8 mouse cellular contexts compared by ENCODE assay signal in the genomic region with DNA sequence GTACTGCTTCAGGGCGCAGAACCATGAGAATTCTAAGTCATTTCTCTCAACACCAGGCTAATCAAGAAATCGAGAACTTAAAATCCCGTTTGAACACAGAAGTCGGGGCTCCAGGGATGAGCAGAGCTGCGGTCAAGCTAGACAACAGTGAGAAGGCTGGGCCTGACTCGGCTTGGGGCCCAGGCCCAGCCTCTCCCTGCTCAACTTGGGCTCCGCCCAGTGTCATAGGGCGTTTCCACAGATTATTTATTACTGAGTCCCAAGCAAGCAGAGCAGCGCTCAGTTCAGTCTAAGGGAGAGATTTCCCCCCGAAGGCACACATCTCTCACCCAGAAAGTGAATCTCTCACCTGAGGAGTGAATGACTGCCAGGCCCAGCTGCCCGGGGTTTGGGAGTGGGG. TPM values are rescaled to one million over a fixed set of nuclear protein-coding genes. Genes with fewer than 3 reads are reported as not detected.
DNase-seq lines count a peak whose midpoint lies in the region; ATAC-seq lines count a peak whose summit lies in the region.

No protein-coding gene starts in this region.

- 48% methylated on average over 11 of the region's 11 CpGs for WGBS in intestine, embryonic 15.5 days
- WGBS in liver, embryonic 16.5 days (ENCODE audit: insufficient replicate concordance), result 22% methylated on average over 11 of the region's 11 CpGs

- H3K4me2 ChIP-seq in intestine, embryonic 15.5 days (replicated peaks), result peak overlapping the region; percentile 41
- H3K4me2 ChIP-seq in liver, embryonic 16.5 days (ENCODE audit: low read depth, low read length), result peak overlapping the region; percentile 59

- peaks cover 3% of the 10 kb centered on the region; the same call in 1 of the 2 replicates for H3K4me1 ChIP-seq in intestine, embryonic 15.5 days (replicated peaks)
- H3K4me1 ChIP-seq in liver, embryonic 16.5 days (ENCODE audit: control insufficient read depth, low read depth, low read length), result peaks cover 85% of the 10 kb centered on the region

- H3K27me3 ChIP-seq in intestine, embryonic 15.5 days (replicated peaks), result no peaks in the 10 kb centered on the region
- no peaks in the 10 kb centered on the region for H3K27me3 ChIP-seq in liver, embryonic 16.5 days (ENCODE audit: control insufficient read depth, insufficient read depth, low read depth, low read length)

- H3K9ac ChIP-seq in intestine, embryonic 15.5 days, result no peak overlapping the region
- peak overlapping the region; percentile 61 for H3K9ac ChIP-seq in liver, embryonic 16.5 days (ENCODE audit: low read depth, low read length)

- no peaks in the 10 kb centered on the region for H3K9me3 ChIP-seq in intestine, embryonic 15.5 days
- no peaks in the 10 kb centered on the region for H3K9me3 ChIP-seq in liver, embryonic 16.5 days (replicated peaks; ENCODE audit: control insufficient read depth, low read length)

- peak; percentile 91 for ATAC-seq in intestine, embryonic 15.5 days
- peak; percentile 92 for ATAC-seq in liver, embryonic 16.5 days (ENCODE audit: low read depth)

- no peaks in the 10 kb centered on the region for H3K36me3 ChIP-seq in intestine, embryonic 15.5 days
- H3K36me3 ChIP-seq in liver, embryonic 16.5 days (ENCODE audit: control insufficient read depth, insufficient read depth), result peaks cover 8% of the 10 kb centered on the region; the same call in 1 of the 2 replicates

- peak; percentile 52 to 62 for DNase-seq in spleen, postnatal 14 days (ENCODE audit: low spot score in 2 of 2)
- no peak for DNase-seq in spleen, adult 18-20 months
- no peak for DNase-seq in cerebellum, postnatal 14 days
- DNase-seq in frontal cortex, postnatal 36 days (ENCODE audit: low spot score in 2 of 2), result no peak
- no peak for DNase-seq in frontal cortex, adult 2 months (ENCODE audit: extremely low spot score in 1 of 2, low spot score in 1 of 2)
- DNase-seq in layer of hippocampus, adult 18-20 months (ENCODE audit: low spot score in 2 of 2), result no peak

- H3K27ac ChIP-seq in intestine, embryonic 15.5 days, result no peak overlapping the region
- H3K27ac ChIP-seq in liver, embryonic 16.5 days (ENCODE audit: low read length), result peak overlapping the region; percentile 76

- no peak overlapping the region for H3K4me3 ChIP-seq in intestine, embryonic 15.5 days (replicated peaks)
- peak overlapping the region; percentile 38 for H3K4me3 ChIP-seq in liver, embryonic 16.5 days (ENCODE audit: low read depth, low read length)

RNA-seq across cellular contexts. Expression of a gene that starts 52.1 kb away (rescaled TPM):
- polyA plus RNA-seq in intestine, embryonic 15.5 days (2015; fragmentation: Nextera tagmentation; extraction: Ambion mirVana), result 2.6 and 2.7 TPM in 2 replicates
- polyA plus RNA-seq in liver, embryonic 16.5 days (2015; fragmentation: Nextera tagmentation; extraction: Ambion mirVana), result 18.5 and 20.0 TPM in 2 replicates
- polyA plus RNA-seq in frontal cortex, adult 2 months (2012; rRNA removed), result 1.4 and 1.6 TPM in 2 replicates
- 1 to 10 TPM; 2.8 to 4.5 TPM for total RNA-seq in layer of hippocampus, adult 18-20 months (2021)

Comparison
In these comparisons a context has a peak if more than half of its experiments do, and no peak if none do; other contexts are left out.
1. DNase-seq: peak in spleen, postnatal 14 days (2 of 2); none in spleen, adult 18-20 months (0 of 2), cerebellum, postnatal 14 days (0 of 2), frontal cortex, postnatal 36 days (0 of 2), frontal cortex, adult 2 months (0 of 2) and layer of hippocampus, adult 18-20 months (0 of 2).